Mouse (Mus musculus) limb, embryonic 14.5 days (tissue): ENCODE results near the gene Hlcs. TPM values are rescaled to one million over a fixed set of nuclear protein-coding genes. Genes with fewer than 3 reads are reported as not detected.

Source experiments
- ATAC-seq: fragments of 200-750 bp; cut with Nextera tagmentation; 2 replicates; pipeline ENCODE4 v1.8.0; 2017; ENCODE audit warnings: low read depth, moderate number of reproducible peaks, moderate TSS enrichment; ENCODE audit not compliant: low FRiP score
- DNase-seq: peaks from one replicate; pipeline ENCODE4 v3.0.0-alpha.2; 2015; ENCODE audit warnings: low spot score
- H3K27ac ChIP-seq: fragments of 300-500 bp; sonication (generic); replicated peaks from 2 replicates; pipeline ENCODE4 v1.5.1; 2014; ENCODE audit warnings: low read depth, mild to moderate bottlenecking, low read length, moderate library complexity, mixed read lengths
- H3K27me3 ChIP-seq: fragments of 300-500 bp; sonication (generic); 2 replicates; pipeline ENCODE4 v1.6.1; 2014; ENCODE audit warnings: low read length, mixed read lengths; ENCODE audit not compliant: control insufficient read depth, insufficient read depth
- H3K36me3 ChIP-seq: fragments of 300-500 bp; sonication (generic); 2 replicates; pipeline ENCODE4 v1.6.1; 2014; ENCODE audit warnings: mild to moderate bottlenecking, low read length, moderate library complexity, mixed read lengths; ENCODE audit not compliant: control insufficient read depth, insufficient read depth
- H3K4me1 ChIP-seq: fragments of 300-500 bp; sonication (generic); 2 replicates; pipeline ENCODE4 v1.6.1; 2014; ENCODE audit warnings: antibody characterized with exemption, low read length, mixed read lengths; ENCODE audit not compliant: control insufficient read depth, insufficient read depth
- H3K4me2 ChIP-seq: fragments of 300-500 bp; sonication (generic); replicated peaks from 2 replicates; pipeline ENCODE4 v1.6.1; 2014; ENCODE audit warnings: low read depth, mild to moderate bottlenecking, low read length, moderate library complexity; ENCODE audit not compliant: severe bottlenecking
- H3K4me3 ChIP-seq: fragments of 300-500 bp; sonication (generic); replicated peaks from 2 replicates; pipeline ENCODE4 v1.5.1; 2014; ENCODE audit warnings: low read length
- H3K9ac ChIP-seq: fragments of 300-500 bp; sonication (generic); 2 replicates; pipeline ENCODE4 v1.6.1; 2014; ENCODE audit warnings: mild to moderate bottlenecking, low read depth, low read length, moderate library complexity; ENCODE audit not compliant: severe bottlenecking
- H3K9me3 ChIP-seq: fragments of 300-500 bp; sonication (generic); 2 replicates; pipeline ENCODE4 v1.6.1; 2016; ENCODE audit warnings: low read length; ENCODE audit not compliant: control insufficient read depth
- POLR2A ChIP-seq: fragments of 200-500 bp; IDR thresholded peaks from 2 replicates; pipeline ENCODE4 v1.8.0; 2012; ENCODE audit warnings: inconsistent platforms, mild to moderate bottlenecking, moderate library complexity, borderline replicate concordance; ENCODE audit not compliant: insufficient read depth, insufficient read length; ENCODE audit errors: extremely low read depth
- WGBS: fragments of 180-500 bp; shearing (Covaris S2); extraction: QIAGEN DNeasy Blood & Tissue Kit; methylation state at CpG from one replicate; pipeline ENCODE4 v1.1.7; 2014; 5-methylcytosine and 5-hydroxymethylcytosine counted together
- polyA plus RNA-seq, 2 experiments: library from polyadenylated mRNA; depleted of rRNA in 1 of 2; stranded (reverse) in 1 of 2; unstranded in 1 of 2; fragments of >200 nt; fragmentation: Nextera tagmentation in 1 of 2; extraction: Ambion mirVana in 1 of 2; gene quantifications; 2 replicates each; pipeline versions ENCODE4 v1.2.1 to v1.2.3; 2012 to 2014

The Hlcs gene
- polyA plus RNA-seq, 2 experiments, result 6.3 to 7.1 TPM

- no peak overlapping the region for H3K27ac ChIP-seq
- DNase-seq (no peak), ATAC-seq (no peak)
- no peak for TF ChIP-seq POLR2A
- H3K9me3 ChIP-seq, result no peaks in the 10 kb centered on the region
- H3K4me3 ChIP-seq, result no peak overlapping the region
- no peak overlapping the region for H3K9ac ChIP-seq
- H3K4me2 ChIP-seq, result no peak overlapping the region
- peaks cover 48% of the 10 kb centered on the region for H3K27me3 ChIP-seq
- 55% methylated on average over 26 of the region's 26 CpGs for WGBS
- H3K4me1 ChIP-seq, result peaks cover 20% of the 10 kb centered on the region
- no peaks in the 10 kb centered on the region for H3K36me3 ChIP-seq
Observed at GRCm38 (mm10) chr16:94205528-94206484, 107.6 kb downstream of the Hlcs start.

GRCm38 (mm10) chr16:94201387-94201786 is 112.0 kb downstream of the Hlcs start:
- TF ChIP-seq POLR2A, result no peak
- Histone ChIP-seq H3K9me3 (no peaks in the 10 kb centered on the region), H3K4me1 (peaks cover 20% of the 10 kb centered on the region), H3K36me3 (no peaks in the 10 kb centered on the region), H3K27ac (no peak overlapping the region), H3K4me2 (no peak overlapping the region), H3K4me3 (no peak overlapping the region), H3K9ac (no peak overlapping the region), H3K27me3 (peaks cover 59% of the 10 kb centered on the region)
- ATAC-seq, result no peak
- 57% methylated on average over 5 of the region's 5 CpGs for WGBS
- no peak for DNase-seq

GRCm38 (mm10) chr16:94195913-94196312 is 117.5 kb downstream of the Hlcs start:
- TF ChIP-seq POLR2A, result no peak
- no peak overlapping the region for H3K4me2 ChIP-seq
- H3K36me3 ChIP-seq, result no peaks in the 10 kb centered on the region
- H3K27me3 ChIP-seq, result peaks cover 49% of the 10 kb centered on the region
- H3K4me1 ChIP-seq, result 0 out of 2 replicates have a peak, but pooled peaks cover 5% of the 10 kb centered on the region
- no peak overlapping the region for H3K27ac ChIP-seq
- DNase-seq (no peak), ATAC-seq (no peak)
- WGBS, result 17% methylated on average over 5 of the region's 5 CpGs
- no peaks in the 10 kb centered on the region for H3K9me3 ChIP-seq
- H3K4me3 ChIP-seq, result no peak overlapping the region
- H3K9ac ChIP-seq, result no peak overlapping the region

GRCm38 (mm10) chr16:94191379-94192315 is 121.7 kb downstream of the Hlcs start:
- 0 out of 2 replicates have a peak, but pooled peaks cover 5% of the 10 kb centered on the region for H3K4me1 ChIP-seq
- DNase-seq (no peak), ATAC-seq (no peak)
- no peak overlapping the region for H3K9ac ChIP-seq
- H3K4me2 ChIP-seq, result no peak overlapping the region
- H3K9me3 ChIP-seq, result no peaks in the 10 kb centered on the region
- peaks cover 14% of the 10 kb centered on the region; the same call in 1 of the 2 replicates for H3K27me3 ChIP-seq
- no peak overlapping the region for H3K4me3 ChIP-seq
- WGBS, result 84% methylated on average over 25 of the region's 25 CpGs
- H3K36me3 ChIP-seq, result no peaks in the 10 kb centered on the region
- TF ChIP-seq POLR2A, result no peak
- H3K27ac ChIP-seq, result no peak overlapping the region

- Histone ChIP-seq H3K4me1 (no peaks in the 10 kb centered on the region), H3K27me3 (peaks cover 10% of the 10 kb centered on the region; the same call in 1 of the 2 replicates)
- ATAC-seq, result no peak
Observed at GRCm38 (mm10) chr16:94190256-94190655, 123.1 kb downstream of the Hlcs start.

More at GRCm38 (mm10) chr16:94190256-94190655, 123.1 kb downstream of the Hlcs start:
- WGBS, result 94% methylated on average over 5 of the region's 5 CpGs
- no peak overlapping the region for H3K27ac ChIP-seq
- no peaks in the 10 kb centered on the region for H3K36me3 ChIP-seq
- no peaks in the 10 kb centered on the region for H3K9me3 ChIP-seq
- H3K9ac ChIP-seq, result no peak overlapping the region
- no peak overlapping the region for H3K4me3 ChIP-seq
- no peak overlapping the region for H3K4me2 ChIP-seq
- no peak for TF ChIP-seq POLR2A
- DNase-seq, result no peak
